Mouse (Mus musculus): ENCODE measurements around the gene Fpr-rs4.
"Not testable (repeated sequence)": the region's sequence is repeated elsewhere in the genome, so short reads cannot be mapped to it uniquely, and the experiment has no call there.

Gene Fpr-rs4

DNA sequence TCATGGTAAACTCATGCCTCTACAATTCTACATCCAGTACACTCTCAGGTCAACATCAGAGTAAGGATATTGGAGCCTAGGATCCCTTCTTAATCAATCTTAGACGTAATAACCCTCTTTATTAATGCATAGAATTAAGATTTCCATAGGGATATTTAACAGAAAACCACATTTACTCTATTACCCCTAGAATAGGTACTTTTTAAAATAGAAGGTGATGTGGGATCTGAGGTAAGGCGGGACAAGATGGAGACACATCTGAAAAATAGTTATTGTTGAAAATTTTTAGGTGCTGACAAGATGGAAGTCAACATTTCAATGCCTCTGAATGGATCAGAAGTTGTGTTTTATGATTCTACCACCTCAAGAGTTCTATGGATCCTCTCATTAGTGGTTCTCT lies at the start of gene Fpr-rs4:
TSS of gene Fpr-rs4 (plus strand) at position 301 of the 400 bp plus-strand sequence.
- no peak for DNase-seq (ENCODE audit: low read depth, low spot score)

DNA sequence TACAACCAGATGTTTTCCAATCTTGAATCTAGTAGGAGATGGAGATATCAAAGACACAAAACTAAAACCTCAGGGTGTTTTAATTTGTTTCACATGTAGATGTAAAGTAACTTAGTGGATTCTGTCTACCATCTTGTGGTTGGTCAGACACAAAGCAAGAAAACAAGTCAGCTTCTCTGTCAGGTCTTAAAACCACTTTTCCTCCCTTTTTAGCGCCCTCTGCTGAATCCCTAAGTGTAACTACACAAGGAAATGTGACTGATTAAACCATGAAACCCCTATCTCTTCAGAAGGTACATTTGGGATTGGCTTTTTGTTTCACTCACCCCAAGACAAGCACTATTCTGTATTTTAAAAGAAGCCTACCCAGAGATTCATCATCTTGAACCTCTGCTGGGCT lies 48.1 kb upstream of the Fpr-rs4 start:
- DNase-seq (ENCODE audit: low read depth, low spot score), result no peak

DNA sequence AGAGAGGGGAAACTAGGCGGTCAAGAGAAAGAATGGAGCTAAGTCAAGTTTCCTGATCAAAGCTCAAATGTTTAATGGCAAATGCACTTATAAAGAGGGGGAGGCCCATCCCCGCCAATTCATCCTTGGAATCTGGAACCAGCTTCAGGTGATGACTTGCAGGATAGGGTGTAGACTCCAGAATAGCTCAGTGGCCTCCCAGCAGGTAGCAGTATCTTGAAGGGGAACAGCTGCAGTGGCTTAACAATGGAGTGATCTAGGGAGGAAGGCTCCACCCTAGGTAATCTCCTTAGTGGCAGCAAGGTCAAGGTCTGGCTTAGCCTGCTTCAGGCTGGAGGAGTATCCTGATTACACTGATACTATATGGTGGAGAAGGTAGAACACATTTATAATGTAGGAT lies 40.3 kb upstream of the Fpr-rs4 start:
- DNase-seq (ENCODE audit: low read depth, low spot score), result not testable (repeated sequence)

DNA sequence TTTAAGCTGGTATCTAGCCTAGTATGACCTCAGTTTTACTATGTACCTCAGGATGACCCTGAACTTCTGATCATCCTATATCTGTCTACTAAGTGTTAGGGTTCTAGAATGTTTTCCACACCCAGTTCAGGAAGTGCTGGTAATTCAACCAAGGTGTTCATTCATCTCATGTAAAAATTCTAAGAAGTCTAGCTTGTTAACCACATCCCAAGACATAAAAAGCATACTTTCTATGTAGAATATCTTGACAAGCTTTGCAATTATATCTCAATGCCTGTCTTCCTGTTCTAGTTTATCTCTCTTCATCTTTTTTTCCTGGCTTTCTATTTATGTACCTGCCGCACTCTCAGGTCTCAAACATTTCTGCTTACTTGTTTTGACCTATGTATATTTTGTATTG lies 16.8 kb upstream of the Fpr-rs4 start:
- no peak for DNase-seq (ENCODE audit: low read depth, low spot score)

DNA sequence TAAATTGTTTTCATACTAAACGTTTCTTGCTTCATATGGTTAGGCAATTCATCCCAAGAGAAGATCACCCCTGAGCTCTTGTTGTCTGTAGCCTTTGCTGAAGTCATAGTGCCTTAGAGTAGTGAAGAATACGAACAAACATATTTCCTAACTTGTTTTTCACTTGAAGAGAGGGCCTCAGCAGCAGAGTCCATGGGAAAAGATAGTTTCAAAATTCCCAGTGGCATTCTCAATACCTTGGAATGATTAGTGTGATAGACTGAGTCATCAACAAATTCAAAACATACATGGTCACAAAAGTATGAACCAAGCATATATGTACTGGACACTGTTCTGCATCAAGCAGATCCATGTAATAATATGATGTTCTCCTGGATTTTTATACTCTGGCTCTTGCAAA lies 27.6 kb downstream of the Fpr-rs4 start, which contains the start of gene Vmn2r124:
TSS of gene Vmn2r124 (plus strand) at position 301 of the 400 bp plus-strand sequence.
- DNase-seq (ENCODE audit: low read depth, low spot score), result no peak
